Mouse (Mus musculus): ENCODE measurements around the gene Ccr1. TPM values are rescaled to one million over a fixed set of nuclear protein-coding genes. Genes with fewer than 3 reads are reported as not detected.

Ccr1 gene
- polyA plus RNA-seq (2014; fragmentation: Nextera tagmentation; extraction: Ambion mirVana) = 1.1 and 1.4 TPM in 2 replicates

GRCm38 (mm10) chr9:123968290-123968912 lies at the start of gene Ccr1:
Gene Ccr1, minus strand, starts transcription at chr9:123968692.
- DNase-seq (ENCODE audit: low spot score) (no peak), ATAC-seq (ENCODE audit: insufficient read depth, low FRiP score, low TSS enrichment) (no peak)
- WGBS = 75% methylated on average over 1 of the region's 1 CpGs
- Histone ChIP-seq H3K27ac (ENCODE audit: low read depth, low read length) (no peak within 1 kb of the TSS), H3K27me3 (ENCODE audit: control insufficient read depth, insufficient read depth, low read length) (no peaks in the 10 kb centered on the region), H3K4me2 (ENCODE audit: low read depth) (no peak within 1 kb of the TSS), H3K4me1 (ENCODE audit: control insufficient read depth, insufficient read depth, low read length) (no peaks in the 10 kb centered on the region), H3K36me3 (ENCODE audit: control insufficient read depth, insufficient read depth, low read length) (no peaks in the 10 kb centered on the region), H3K9me3 (ENCODE audit: control insufficient read depth, low read length) (no peaks in the 10 kb centered on the region), H3K4me3 (ENCODE audit: low read depth, low read length) (no peak within 1 kb of the TSS), H3K9ac (ENCODE audit: low read length) (no peak within 1 kb of the TSS)

- Histone ChIP-seq H3K27me3 (ENCODE audit: control insufficient read depth, insufficient read depth, low read length) (no peaks in the 10 kb centered on the region), H3K36me3 (ENCODE audit: control insufficient read depth, insufficient read depth, low read length) (no peaks in the 10 kb centered on the region), H3K4me1 (ENCODE audit: control insufficient read depth, insufficient read depth, low read length) (no peaks in the 10 kb centered on the region), H3K4me3 (ENCODE audit: low read depth, low read length) (no peak overlapping the region), H3K27ac (ENCODE audit: low read depth, low read length) (no peak overlapping the region), H3K9ac (ENCODE audit: low read length) (no peak overlapping the region), H3K9me3 (ENCODE audit: control insufficient read depth, low read length) (no peaks in the 10 kb centered on the region), H3K4me2 (ENCODE audit: low read depth) (no peak overlapping the region)
- 78% methylated on average over 2 of the region's 2 CpGs for WGBS
- ATAC-seq (ENCODE audit: insufficient read depth, low FRiP score, low TSS enrichment) (no peak), DNase-seq (ENCODE audit: low spot score) (no peak)
Observed at GRCm38 (mm10) chr9:124016048-124016447, 47.6 kb upstream of the Ccr1 start.

- H3K27ac ChIP-seq (ENCODE audit: low read depth, low read length) = no peak overlapping the region
- no peaks in the 10 kb centered on the region for H3K27me3 ChIP-seq (ENCODE audit: control insufficient read depth, insufficient read depth, low read length)
- H3K9me3 ChIP-seq (ENCODE audit: control insufficient read depth, low read length) = no peaks in the 10 kb centered on the region
- WGBS = 77% methylated on average over 2 of the region's 2 CpGs
- no peaks in the 10 kb centered on the region for H3K4me1 ChIP-seq (ENCODE audit: control insufficient read depth, insufficient read depth, low read length)
- H3K36me3 ChIP-seq (ENCODE audit: control insufficient read depth, insufficient read depth, low read length) = no peaks in the 10 kb centered on the region
- no peak overlapping the region for H3K9ac ChIP-seq (ENCODE audit: low read length)
- ATAC-seq (ENCODE audit: insufficient read depth, low FRiP score, low TSS enrichment) (no peak), DNase-seq (ENCODE audit: low spot score) (no peak)
- H3K4me2 ChIP-seq (ENCODE audit: low read depth) = no peak overlapping the region
- H3K4me3 ChIP-seq (ENCODE audit: low read depth, low read length) = no peak overlapping the region
Observed at GRCm38 (mm10) chr9:124014985-124015652, 46.6 kb upstream of the Ccr1 start.

- no peaks in the 10 kb centered on the region for H3K27me3 ChIP-seq (ENCODE audit: control insufficient read depth, insufficient read depth, low read length)
- H3K4me2 ChIP-seq (ENCODE audit: low read depth) = no peak overlapping the region
- no peak overlapping the region for H3K4me3 ChIP-seq (ENCODE audit: low read depth, low read length)
- 87% methylated on average over 3 of the region's 3 CpGs for WGBS
- no peak overlapping the region for H3K9ac ChIP-seq (ENCODE audit: low read length)
- H3K4me1 ChIP-seq (ENCODE audit: control insufficient read depth, insufficient read depth, low read length) = no peaks in the 10 kb centered on the region
- H3K36me3 ChIP-seq (ENCODE audit: control insufficient read depth, insufficient read depth, low read length) = no peaks in the 10 kb centered on the region
- no peaks in the 10 kb centered on the region for H3K9me3 ChIP-seq (ENCODE audit: control insufficient read depth, low read length)
- no peak for DNase-seq (ENCODE audit: low spot score)
- H3K27ac ChIP-seq (ENCODE audit: low read depth, low read length) = no peak overlapping the region
- no peak for ATAC-seq (ENCODE audit: insufficient read depth, low FRiP score, low TSS enrichment)
Observed at GRCm38 (mm10) chr9:124013270-124013669, 44.8 kb upstream of the Ccr1 start.

- Histone ChIP-seq H3K27ac (ENCODE audit: low read depth, low read length) (no peak overlapping the region), H3K4me3 (ENCODE audit: low read depth, low read length) (no peak overlapping the region), H3K9ac (ENCODE audit: low read length) (no peak overlapping the region), H3K4me2 (ENCODE audit: low read depth) (no peak overlapping the region), H3K27me3 (ENCODE audit: control insufficient read depth, insufficient read depth, low read length) (no peaks in the 10 kb centered on the region), H3K9me3 (ENCODE audit: control insufficient read depth, low read length) (no peaks in the 10 kb centered on the region), H3K4me1 (ENCODE audit: control insufficient read depth, insufficient read depth, low read length) (no peaks in the 10 kb centered on the region), H3K36me3 (ENCODE audit: control insufficient read depth, insufficient read depth, low read length) (no peaks in the 10 kb centered on the region)
- DNase-seq (ENCODE audit: low spot score) (no peak), ATAC-seq (ENCODE audit: insufficient read depth, low FRiP score, low TSS enrichment) (no peak)
- 83% methylated on average over 2 of the region's 2 CpGs for WGBS
Observed at GRCm38 (mm10) chr9:124012691-124013090, 44.2 kb upstream of the Ccr1 start.

DNA sequence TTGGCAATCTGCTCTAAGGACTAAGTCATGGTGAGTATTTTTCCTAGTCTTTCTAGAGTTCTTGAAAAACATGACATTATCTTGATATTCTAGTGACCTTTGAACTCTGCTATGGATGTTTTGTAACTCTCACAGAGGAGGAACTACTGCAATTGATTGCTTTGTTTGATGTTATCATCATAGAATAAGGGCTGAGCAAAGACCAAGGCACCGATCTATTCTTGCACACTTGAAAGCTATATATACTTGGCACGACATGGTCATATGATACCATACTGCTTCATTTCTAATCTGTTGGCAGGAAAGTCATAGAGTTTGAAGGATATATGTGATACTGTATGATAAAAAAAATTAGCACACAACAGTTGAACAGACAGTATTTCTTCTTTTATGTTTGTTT lies 31.3 kb upstream of the Ccr1 start:
- H3K4me1 ChIP-seq (ENCODE audit: control insufficient read depth, insufficient read depth, low read length) = no peaks in the 10 kb centered on the region
- H3K27ac ChIP-seq (ENCODE audit: low read depth, low read length) = no peak overlapping the region
- H3K9me3 ChIP-seq (ENCODE audit: control insufficient read depth, low read length) = no peaks in the 10 kb centered on the region
- H3K4me2 ChIP-seq (ENCODE audit: low read depth) = no peak overlapping the region
- no peak for DNase-seq (ENCODE audit: low spot score)
- ATAC-seq (ENCODE audit: insufficient read depth, low FRiP score, low TSS enrichment) = no peak
- H3K4me3 ChIP-seq (ENCODE audit: low read depth, low read length) = no peak overlapping the region
- no peaks in the 10 kb centered on the region for H3K36me3 ChIP-seq (ENCODE audit: control insufficient read depth, insufficient read depth, low read length)
- no peak overlapping the region for H3K9ac ChIP-seq (ENCODE audit: low read length)
- no peaks in the 10 kb centered on the region for H3K27me3 ChIP-seq (ENCODE audit: control insufficient read depth, insufficient read depth, low read length)
- 97% methylated on average over 2 of the region's 2 CpGs for WGBS

DNA sequence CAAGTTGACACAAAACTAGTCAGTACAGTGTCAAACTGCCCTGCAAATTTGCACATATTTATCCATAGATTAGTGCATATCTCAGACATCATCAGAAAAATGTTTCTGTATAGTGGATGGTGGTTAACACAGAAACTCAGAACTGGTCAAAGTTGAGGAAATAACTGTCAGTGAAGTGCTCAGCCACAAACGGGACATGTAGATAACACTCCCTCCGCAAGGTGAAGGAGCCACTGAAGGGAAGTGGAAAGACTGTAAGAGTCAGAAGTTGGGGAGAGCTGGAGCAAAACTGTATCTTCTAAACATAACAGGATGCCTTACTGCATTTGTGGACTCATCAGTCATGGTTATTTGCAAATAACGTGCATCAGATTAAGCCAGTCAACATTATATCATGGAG lies 29.2 kb upstream of the Ccr1 start:
- Histone ChIP-seq H3K9ac (ENCODE audit: low read length) (no peak overlapping the region), H3K4me2 (ENCODE audit: low read depth) (no peak overlapping the region), H3K27ac (ENCODE audit: low read depth, low read length) (no peak overlapping the region), H3K27me3 (ENCODE audit: control insufficient read depth, insufficient read depth, low read length) (no peaks in the 10 kb centered on the region), H3K4me3 (ENCODE audit: low read depth, low read length) (no peak overlapping the region), H3K9me3 (ENCODE audit: control insufficient read depth, low read length) (no peaks in the 10 kb centered on the region), H3K36me3 (ENCODE audit: control insufficient read depth, insufficient read depth, low read length) (no peaks in the 10 kb centered on the region), H3K4me1 (ENCODE audit: control insufficient read depth, insufficient read depth, low read length) (no peaks in the 10 kb centered on the region)
- ATAC-seq (ENCODE audit: insufficient read depth, low FRiP score, low TSS enrichment) (no peak), DNase-seq (ENCODE audit: low spot score) (no peak)
- 68% methylated on average over 3 of the region's 3 CpGs for WGBS

DNA sequence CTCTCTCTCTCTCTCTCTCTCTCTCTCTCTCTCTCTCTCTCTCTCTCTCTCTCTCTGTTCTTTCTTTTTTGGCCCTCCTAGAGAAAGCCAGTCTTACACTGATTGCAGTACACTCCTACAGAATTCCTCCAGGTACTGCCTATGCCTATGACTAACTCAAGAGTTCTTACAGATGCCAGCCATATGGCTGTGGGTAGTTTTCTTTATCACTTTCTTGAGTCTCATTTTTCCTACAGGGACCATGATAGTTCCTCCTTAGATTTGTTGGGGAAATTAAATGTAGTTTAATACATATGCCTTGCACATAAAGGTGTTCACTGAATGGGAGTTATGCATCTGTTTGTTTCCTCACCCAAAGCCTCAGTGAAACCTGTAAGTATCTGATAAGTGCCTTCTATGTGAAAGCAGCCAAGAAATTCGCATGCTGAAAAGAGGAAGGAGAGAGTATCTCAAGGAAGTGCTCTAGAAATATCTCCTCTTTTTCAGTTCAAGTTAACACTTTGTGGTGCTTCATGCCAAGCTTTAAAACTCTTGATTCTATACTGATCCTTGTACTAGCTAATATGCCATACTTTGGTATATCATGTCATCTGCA lies 22.9 kb upstream of the Ccr1 start:
- WGBS = 61% methylated on average over 1 of the region's 1 CpGs
- Histone ChIP-seq H3K36me3 (ENCODE audit: control insufficient read depth, insufficient read depth, low read length) (no peaks in the 10 kb centered on the region), H3K27ac (ENCODE audit: low read depth, low read length) (no peak overlapping the region), H3K9me3 (ENCODE audit: control insufficient read depth, low read length) (no peaks in the 10 kb centered on the region), H3K9ac (ENCODE audit: low read length) (no peak overlapping the region), H3K4me3 (ENCODE audit: low read depth, low read length) (no peak overlapping the region), H3K4me2 (ENCODE audit: low read depth) (no peak overlapping the region), H3K27me3 (ENCODE audit: control insufficient read depth, insufficient read depth, low read length) (no peaks in the 10 kb centered on the region), H3K4me1 (ENCODE audit: control insufficient read depth, insufficient read depth, low read length) (no peaks in the 10 kb centered on the region)
- DNase-seq (ENCODE audit: low spot score) = no peak
- no peak for ATAC-seq (ENCODE audit: insufficient read depth, low FRiP score, low TSS enrichment)

- 77% methylated on average over 3 of the region's 3 CpGs for WGBS
- ATAC-seq (ENCODE audit: insufficient read depth, low FRiP score, low TSS enrichment) = no peak
- no peaks in the 10 kb centered on the region for H3K9me3 ChIP-seq (ENCODE audit: control insufficient read depth, low read length)
Observed at GRCm38 (mm10) chr9:123989671-123990070, 21.2 kb upstream of the Ccr1 start.

More at GRCm38 (mm10) chr9:123989671-123990070, 21.2 kb upstream of the Ccr1 start:
- Histone ChIP-seq H3K9ac (ENCODE audit: low read length) (no peak overlapping the region), H3K27me3 (ENCODE audit: control insufficient read depth, insufficient read depth, low read length) (no peaks in the 10 kb centered on the region), H3K4me3 (ENCODE audit: low read depth, low read length) (no peak overlapping the region), H3K4me1 (ENCODE audit: control insufficient read depth, insufficient read depth, low read length) (no peaks in the 10 kb centered on the region), H3K27ac (ENCODE audit: low read depth, low read length) (no peak overlapping the region), H3K4me2 (ENCODE audit: low read depth) (no peak overlapping the region), H3K36me3 (ENCODE audit: control insufficient read depth, insufficient read depth, low read length) (no peaks in the 10 kb centered on the region)
- no peak for DNase-seq (ENCODE audit: low spot score)
